8 mouse cellular contexts compared by ENCODE assay signal in the genomic region with DNA sequence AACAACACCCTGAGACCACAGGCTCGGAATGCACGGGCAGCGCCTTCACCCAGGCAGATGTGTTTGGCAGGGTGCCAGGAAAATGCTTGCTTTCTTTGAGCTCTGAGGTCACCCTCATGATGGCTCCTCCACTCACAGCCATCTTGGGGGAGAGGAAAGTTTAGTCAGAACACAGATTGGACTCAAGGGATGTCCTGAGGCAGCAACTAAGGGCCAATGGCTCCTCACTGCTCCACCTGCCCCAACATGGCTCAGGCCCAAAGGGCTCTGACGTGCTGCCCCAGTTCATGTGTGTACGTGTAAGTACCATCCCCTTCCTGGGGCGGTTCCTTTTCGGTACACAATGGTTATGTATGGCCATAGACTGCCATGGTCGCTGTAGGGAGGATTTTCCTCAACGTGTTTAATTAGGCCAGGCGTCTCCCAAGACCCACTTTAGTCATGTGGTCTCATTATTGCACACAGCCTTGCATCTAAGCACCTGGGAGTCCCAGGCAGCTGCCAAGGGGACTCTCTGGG. TPM values are rescaled to one million over a fixed set of nuclear protein-coding genes. Genes with fewer than 3 reads are reported as not detected.
DNase-seq lines count a peak whose midpoint lies in the region; ATAC-seq and TF ChIP-seq lines count a peak whose summit lies in the region.

No protein-coding gene starts in this region.

- no peak overlapping the region for H3K9ac ChIP-seq in heart, embryonic 15.5 days

- TF ChIP-seq POLR2A in brain, embryonic 14.5 days (IDR thresholded peaks at IDR 0.05; ENCODE audit: borderline replicate concordance, extremely low read depth, insufficient read depth, insufficient read length, poor library complexity, severe bottlenecking), result no peak

- TF ChIP-seq CTCF in brain, embryonic 14.5 days (IDR thresholded peaks at IDR 0.05; ENCODE audit: borderline replicate concordance, extremely low read depth, insufficient read depth, insufficient read length), result no peak

- no peak for DNase-seq in heart, adult 9 months (ENCODE audit: low spot score in 2 of 2)
- DNase-seq in CD4-positive helper T cell, adult 2 months (ENCODE audit: low read depth, low spot score), result peak; percentile 29
- DNase-seq in brain, embryonic 14.5 days (ENCODE audit: low read depth), result peak; percentile 63
- DNase-seq in lung, postnatal 14 days, result peak; percentile 56
- no peak for DNase-seq in right cerebral cortex, adult 2 months (ENCODE audit: low spot score in 2 of 2)
- no peak for DNase-seq in yolk sac, embryonic 10.5 days (ENCODE audit: low spot score)
- no peak for DNase-seq in right cerebral cortex, postnatal 25 days

- no peaks in the 10 kb centered on the region for H3K9me3 ChIP-seq in heart, embryonic 15.5 days (replicated peaks)

- H3K4me1 ChIP-seq in heart, embryonic 15.5 days (replicated peaks), result peaks cover 25% of the 10 kb centered on the region

- H3K4me2 ChIP-seq in heart, embryonic 15.5 days, result no peak overlapping the region

- peak overlapping the region; percentile 61; the same call in 1 of the 2 replicates for H3K27ac ChIP-seq in heart, embryonic 15.5 days

- WGBS in heart, embryonic 15.5 days, result 63% methylated on average over 10 of the region's 10 CpGs

- peaks cover 3% of the 10 kb centered on the region; the same call in 1 of the 2 replicates for H3K36me3 ChIP-seq in heart, embryonic 15.5 days

- H3K4me3 ChIP-seq in heart, embryonic 15.5 days, result no peak overlapping the region

- no peaks in the 10 kb centered on the region for H3K27me3 ChIP-seq in heart, embryonic 15.5 days

- no peak; the same call in 1 of the 2 replicates for ATAC-seq in heart, embryonic 15.5 days (replicated peaks; ENCODE audit: insufficient number of reproducible peaks, insufficient read depth, low FRiP score, low read depth)

RNA-seq across cellular contexts. Expression of gene Lamc2, which starts 32.6 kb away (rescaled TPM):
- 7.8 and 12.7 TPM in 2 replicates for polyA plus RNA-seq in heart, embryonic 15.5 days (2015; fragmentation: Nextera tagmentation; extraction: Ambion mirVana)
- 1.1 and 2.0 TPM in 2 replicates for polyA plus RNA-seq in brain, embryonic 14.5 days (2012; rRNA removed)

Comparison
In these comparisons a context has a peak if more than half of its experiments do, and no peak if none do; other contexts are left out.
1. DNase-seq: peak in CD4-positive helper T cell, adult 2 months (single experiment), brain, embryonic 14.5 days (single experiment) and lung, postnatal 14 days (single experiment); none in heart, adult 9 months (0 of 2), right cerebral cortex, adult 2 months (0 of 2), yolk sac, embryonic 10.5 days (single experiment) and right cerebral cortex, postnatal 25 days (single experiment).